Mouse (Mus musculus) thymus, postnatal 36 days (tissue): ENCODE data around the gene Aifm2.

Source experiments
- DNase-seq, 2 experiments: peaks; one replicate each; pipeline ENCODE4 v3.0.0; 2022; ENCODE audit warnings: mixed read lengths in 2 of 2

The Aifm2 gene

DNA sequence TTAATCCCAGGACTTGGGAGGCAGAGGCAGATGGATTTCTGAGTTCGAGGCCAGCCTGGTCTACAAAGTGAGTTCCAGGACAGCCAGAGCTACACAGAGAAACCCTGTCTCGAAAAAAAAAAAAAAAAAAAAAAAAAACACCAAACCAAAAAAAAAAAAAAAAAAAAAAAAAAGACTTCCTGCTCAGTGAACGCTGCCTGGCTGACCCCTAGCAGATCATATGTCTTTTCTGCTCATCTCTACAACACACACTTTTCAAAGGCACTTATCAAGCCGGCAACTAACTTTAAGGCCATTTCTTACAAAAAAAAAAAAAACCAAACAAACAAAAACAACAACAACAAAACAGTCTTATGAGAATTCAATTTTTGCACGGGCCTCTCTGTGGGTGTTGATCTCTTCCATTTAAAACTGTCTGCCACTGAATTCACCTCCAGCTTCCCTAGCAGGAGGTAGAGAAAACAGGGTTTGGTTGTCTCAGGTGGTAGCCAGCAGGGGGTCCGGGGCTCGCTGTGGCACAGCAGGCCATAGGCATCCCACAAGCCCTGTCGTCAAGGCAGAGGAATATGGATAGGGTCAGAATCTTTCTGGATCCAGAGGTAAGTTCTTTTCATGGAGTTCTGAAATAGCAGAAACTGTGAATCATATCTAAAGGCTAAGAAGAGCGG is 66.5 kb downstream of the Aifm2 start:
- DNase-seq = no peak

DNA sequence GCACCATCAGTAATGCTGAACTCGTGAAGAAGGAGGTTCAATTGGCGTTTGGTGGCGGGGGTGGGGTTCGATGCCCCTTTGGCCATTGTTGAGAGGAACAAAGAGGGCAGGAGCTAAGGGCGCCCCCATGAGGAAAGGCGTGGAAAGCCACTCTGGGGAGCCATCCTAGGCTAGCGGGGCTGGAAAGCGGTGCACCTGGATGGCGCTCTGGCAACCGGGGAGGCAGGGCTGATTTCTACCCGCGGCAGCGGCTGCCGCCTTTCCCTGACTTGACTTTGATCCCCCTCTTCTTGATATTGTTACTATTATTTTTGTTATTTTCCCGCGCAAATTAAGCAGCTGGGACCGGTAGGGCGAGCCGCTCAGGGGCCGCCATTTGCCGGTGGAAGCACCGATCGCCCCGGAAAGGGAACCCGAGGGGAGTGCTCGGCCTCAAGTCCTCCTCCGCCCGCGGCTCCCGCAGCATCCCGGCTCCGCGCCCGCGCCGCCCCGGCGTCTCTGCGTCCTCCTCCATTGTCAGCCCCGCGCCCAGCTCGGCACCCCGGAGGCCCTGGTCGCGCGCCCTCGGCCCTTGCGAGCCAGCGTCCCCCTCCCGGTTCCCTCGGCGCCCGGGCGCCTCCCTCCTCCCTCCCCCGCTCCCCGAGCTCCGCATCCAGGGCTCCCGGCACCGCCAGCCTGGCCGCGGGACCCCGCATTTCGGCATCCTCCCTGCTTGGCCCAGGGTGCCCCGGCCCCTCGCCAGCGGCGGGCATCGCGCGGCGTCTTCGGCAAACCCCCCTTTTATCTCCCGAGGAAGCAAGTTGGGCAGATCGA is 67.9 kb downstream of the Aifm2 start:
- peak; percentile 11 to 14 for DNase-seq

DNA sequence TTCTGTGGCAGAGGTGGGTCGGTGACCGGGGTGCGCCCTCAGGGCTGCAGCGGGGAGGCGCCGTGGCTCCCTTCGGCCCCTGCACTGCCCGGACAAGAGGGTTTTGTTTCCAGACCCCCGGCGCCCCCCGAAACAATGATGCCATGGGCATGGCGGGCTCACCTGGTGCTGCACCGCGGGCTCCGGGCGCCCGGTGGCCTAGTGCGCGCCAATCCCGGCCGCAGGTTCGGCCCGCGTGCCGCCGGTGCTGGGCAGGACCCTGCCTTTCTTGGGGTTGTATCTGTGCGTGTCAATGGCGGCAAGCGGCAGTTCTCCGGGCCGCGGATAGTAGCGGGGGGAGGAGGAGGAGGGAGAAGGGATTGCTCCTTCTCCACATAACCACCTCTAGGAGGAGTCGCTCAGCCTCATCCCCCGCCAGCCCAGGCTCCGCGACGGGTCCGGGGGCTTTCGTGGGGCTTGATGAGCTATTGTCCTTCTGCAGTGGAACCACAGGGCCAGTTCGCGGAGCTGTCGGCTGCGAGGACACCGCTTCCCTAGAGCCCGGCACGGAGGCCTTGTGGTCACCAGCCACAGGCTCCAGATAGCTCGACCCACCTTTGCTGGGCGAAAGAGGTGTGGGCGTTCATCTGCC is 68.7 kb downstream of the Aifm2 start, which contains the start of gene H2afy2:
Gene H2afy2, minus strand, starts transcription at position 527 of the 631 bp plus-strand sequence.
- peak in 1 of 2 experiments; percentile 4 for DNase-seq

DNA sequence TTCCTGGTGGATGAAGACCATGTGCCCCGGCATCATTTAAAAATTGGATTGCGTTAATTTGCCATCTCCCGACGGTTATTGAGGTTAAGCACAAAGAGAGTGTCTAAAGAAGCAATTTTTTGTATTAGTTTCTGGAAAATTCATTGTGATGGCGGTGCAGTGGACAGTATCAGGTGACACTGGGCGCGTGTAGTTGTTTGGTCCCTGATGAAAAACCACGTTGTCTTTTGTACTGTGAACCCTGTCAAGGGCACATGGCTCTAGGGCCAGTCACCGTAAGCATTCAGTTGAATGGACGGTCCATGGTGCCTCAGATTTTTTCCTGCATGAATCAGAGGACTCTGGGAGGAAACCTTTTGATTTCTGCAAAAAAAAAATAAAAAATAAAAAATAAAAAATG is 69.4 kb downstream of the Aifm2 start:
- DNase-seq = no peak

DNA sequence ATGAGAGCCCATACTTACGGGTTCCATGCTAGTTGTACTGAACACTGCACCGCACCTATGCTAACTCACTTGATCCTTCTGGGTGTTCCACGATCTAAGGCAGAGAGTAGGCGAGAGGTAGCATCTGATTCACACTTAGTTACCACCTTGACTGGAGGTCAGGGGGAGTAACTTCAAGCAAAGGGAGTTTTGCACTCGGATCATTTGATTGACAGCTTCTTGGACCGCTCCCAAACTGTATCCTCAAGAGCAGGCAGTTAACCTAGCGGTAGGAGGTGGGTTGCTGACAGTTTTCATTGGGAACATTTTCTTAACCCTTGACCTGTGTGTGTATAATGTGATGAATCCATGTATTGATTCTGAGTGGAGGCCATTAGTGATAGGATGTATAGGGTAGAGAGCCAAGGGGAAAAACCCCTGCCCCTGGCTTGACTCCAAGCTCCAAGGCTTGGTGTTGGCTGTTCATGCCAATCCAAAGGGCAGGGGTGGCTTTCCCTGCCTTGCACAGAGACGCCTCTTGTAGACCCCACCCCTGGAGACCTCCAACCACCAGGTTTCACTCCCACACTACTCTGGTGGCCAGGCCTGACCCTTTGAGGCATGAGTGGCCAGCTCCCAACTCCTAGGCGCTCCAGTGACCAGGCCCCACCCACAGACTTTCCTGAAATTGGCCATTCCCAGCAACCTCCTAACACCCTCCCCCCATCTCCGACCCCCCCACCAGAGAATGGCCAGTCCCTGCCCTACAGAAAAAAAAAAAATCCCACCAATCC is 72.7 kb downstream of the Aifm2 start:
- no peak for DNase-seq

DNA sequence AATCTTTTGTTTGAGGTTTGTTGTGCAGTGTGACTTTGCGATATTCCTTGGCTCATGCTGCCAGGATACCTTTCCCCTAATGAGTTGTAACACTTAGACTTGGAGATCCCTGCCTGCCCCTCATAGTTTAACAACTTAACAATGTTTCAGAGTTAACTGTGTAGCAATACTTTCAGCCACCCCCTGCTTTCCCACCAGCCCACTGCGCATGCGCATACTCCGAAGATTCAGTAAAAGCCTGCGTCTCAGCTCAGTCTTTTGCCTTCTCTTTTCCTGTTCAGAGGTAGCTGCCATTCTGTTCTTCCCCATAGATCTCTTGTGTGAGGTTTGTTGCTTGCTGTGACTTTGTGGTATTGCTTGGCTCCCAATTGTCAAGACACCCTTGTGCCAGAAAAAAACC is 73.4 kb downstream of the Aifm2 start:
- no peak for DNase-seq
